Mouse (Mus musculus): ENCODE data around the gene Ccdc115. TPM values are rescaled to one million over a fixed set of nuclear protein-coding genes. Genes with fewer than 3 reads are reported as not detected.

Ccdc115 gene
- total RNA-seq (2021), result 10 to 100 TPM; 17.5 to 19.3 TPM

GRCm38 (mm10) chr1:34439215-34439960 lies at the start of gene Ccdc115, which contains the start of gene Imp4:
Gene Ccdc115, minus strand, starts transcription at chr1:34439672.
Gene Imp4, plus strand, starts transcription at chr1:34439851.
- peak; percentile 91 to 93 for DNase-seq

GRCm38 (mm10) chr1:34487383-34487782 lies 47.9 kb upstream of the Ccdc115 start:
- no peak for DNase-seq

GRCm38 (mm10) chr1:34485461-34486188 lies 46.2 kb upstream of the Ccdc115 start:
- peak; percentile 29 to 40 for DNase-seq

- DNase-seq, result no peak
Observed at GRCm38 (mm10) chr1:34484470-34484869, 45.0 kb upstream of the Ccdc115 start.

- DNase-seq, result no peak
Observed at GRCm38 (mm10) chr1:34481920-34482669, 42.6 kb upstream of the Ccdc115 start.

- no peak for DNase-seq
Observed at GRCm38 (mm10) chr1:34480801-34481200, 41.3 kb upstream of the Ccdc115 start.

GRCm38 (mm10) chr1:34478891-34479655 lies 39.6 kb upstream of the Ccdc115 start:
- no peak for DNase-seq

GRCm38 (mm10) chr1:34472427-34473300 lies 33.2 kb upstream of the Ccdc115 start:
- no peak for DNase-seq

GRCm38 (mm10) chr1:34469801-34470200 lies 30.3 kb upstream of the Ccdc115 start:
- DNase-seq, result no peak

GRCm38 (mm10) chr1:34468500-34468899 lies 29.0 kb upstream of the Ccdc115 start:
- no peak for DNase-seq

- no peak for DNase-seq
Observed at GRCm38 (mm10) chr1:34468051-34468450, 28.6 kb upstream of the Ccdc115 start.

GRCm38 (mm10) chr1:34465445-34465844 lies 26.0 kb upstream of the Ccdc115 start:
- DNase-seq, result no peak

GRCm38 (mm10) chr1:34464310-34464817 lies 24.9 kb upstream of the Ccdc115 start:
- no peak for DNase-seq

- peak in 1 of 2 experiments; percentile 55 for DNase-seq
Observed at GRCm38 (mm10) chr1:34462766-34463165, 23.3 kb upstream of the Ccdc115 start.

- DNase-seq, result no peak
Observed at GRCm38 (mm10) chr1:34460061-34460441, 20.6 kb upstream of the Ccdc115 start.

- peak; percentile 84 to 89 for DNase-seq
Observed at GRCm38 (mm10) chr1:34459284-34460060, 20.0 kb upstream of the Ccdc115 start, which contains the start of gene Ptpn18. Gene Ptpn18, plus strand, starts transcription at chr1:34459762.

- no peak for DNase-seq
Observed at GRCm38 (mm10) chr1:34458431-34458830, 19.0 kb upstream of the Ccdc115 start.

GRCm38 (mm10) chr1:34443124-34443523 lies 3.7 kb upstream of the Ccdc115 start:
- DNase-seq, result no peak

GRCm38 (mm10) chr1:34439961-34440630 lies 624 bp upstream of the Ccdc115 start:
- no peak for DNase-seq

All from layer of hippocampus, postnatal 36 days (tissue).